Mouse (Mus musculus): ENCODE data around the gene Emc8. TPM values are rescaled to one million over a fixed set of nuclear protein-coding genes. Genes with fewer than 3 reads are reported as not detected.

Gene Emc8
- 17.9 and 21.1 TPM in 2 replicates for total RNA-seq (2017)

- ATAC-seq (ENCODE audit: extremely low read depth, insufficient number of reproducible peaks, low FRiP score, poor library complexity, severe bottlenecking): no peak
Observed at GRCm38 (mm10) chr8:120668374-120668905, at the start of gene Emc8. Gene Emc8 (minus strand): TSS chr8:120668573.

DNA sequence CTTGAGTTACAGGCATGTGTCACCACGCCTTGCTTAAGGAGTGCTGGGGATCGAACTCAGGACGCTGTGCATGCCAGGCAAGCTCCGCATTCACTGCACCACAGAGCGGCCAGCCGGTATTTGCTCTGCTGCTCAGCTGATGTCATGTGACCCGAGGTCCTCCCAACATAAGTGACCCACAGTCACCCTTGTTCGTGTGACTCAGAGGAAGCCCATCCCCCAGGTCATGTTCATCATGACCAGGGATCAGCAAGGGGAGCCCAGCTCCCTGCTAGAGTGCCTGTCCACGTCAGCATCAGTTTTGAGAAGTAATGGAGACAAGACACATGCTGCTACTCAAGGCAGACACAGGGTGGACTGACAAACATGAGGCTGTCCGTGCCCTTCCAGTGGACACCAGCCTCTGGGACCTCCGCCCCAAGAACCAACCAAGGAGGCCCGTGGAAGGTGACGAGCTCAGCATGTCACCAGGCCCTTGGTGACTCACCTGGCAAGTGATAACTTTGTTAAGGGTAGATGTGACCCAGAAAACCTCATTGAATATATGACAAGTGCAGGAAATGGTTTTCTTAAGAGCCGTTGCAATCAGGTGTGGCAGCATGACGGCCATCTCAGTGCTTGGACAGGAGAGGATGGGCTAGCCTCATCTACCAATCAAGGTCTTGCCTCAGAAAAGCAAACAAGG, 47.8 kb upstream of the Emc8 start:
- ATAC-seq (ENCODE audit: extremely low read depth, insufficient number of reproducible peaks, low FRiP score, poor library complexity, severe bottlenecking): no peak

GRCm38 (mm10) chr8:120715200-120715599, 46.8 kb upstream of the Emc8 start:
- ATAC-seq (ENCODE audit: extremely low read depth, insufficient number of reproducible peaks, low FRiP score, poor library complexity, severe bottlenecking): 0 out of 2 replicates have a peak, but pooled peaks have one; percentile 23

GRCm38 (mm10) chr8:120709176-120709575, 40.8 kb upstream of the Emc8 start:
- ATAC-seq (ENCODE audit: extremely low read depth, insufficient number of reproducible peaks, low FRiP score, poor library complexity, severe bottlenecking): no peak

DNA sequence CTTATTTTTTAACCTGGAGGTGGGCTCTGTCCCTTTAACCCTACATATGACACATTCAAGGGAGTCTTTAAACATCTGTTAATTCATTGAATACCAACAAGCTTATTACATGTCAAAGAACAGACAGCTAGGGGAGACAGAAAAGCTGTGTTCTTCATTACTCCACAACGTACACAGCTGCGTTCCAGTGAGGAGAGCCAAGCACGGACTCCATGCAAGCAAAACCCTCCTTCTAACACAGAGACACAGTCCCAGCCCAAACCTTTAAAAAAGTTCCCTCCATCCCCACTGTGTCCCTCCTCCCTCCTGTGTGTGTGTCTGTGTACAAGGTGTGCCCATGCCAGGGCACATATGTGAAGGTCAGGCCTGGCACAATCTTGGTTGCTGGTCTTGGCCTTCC, 37.8 kb upstream of the Emc8 start:
- ATAC-seq (ENCODE audit: extremely low read depth, insufficient number of reproducible peaks, low FRiP score, poor library complexity, severe bottlenecking): no peak

- ATAC-seq (ENCODE audit: extremely low read depth, insufficient number of reproducible peaks, low FRiP score, poor library complexity, severe bottlenecking): no peak
Observed at GRCm38 (mm10) chr8:120705163-120705562, 36.8 kb upstream of the Emc8 start.

DNA sequence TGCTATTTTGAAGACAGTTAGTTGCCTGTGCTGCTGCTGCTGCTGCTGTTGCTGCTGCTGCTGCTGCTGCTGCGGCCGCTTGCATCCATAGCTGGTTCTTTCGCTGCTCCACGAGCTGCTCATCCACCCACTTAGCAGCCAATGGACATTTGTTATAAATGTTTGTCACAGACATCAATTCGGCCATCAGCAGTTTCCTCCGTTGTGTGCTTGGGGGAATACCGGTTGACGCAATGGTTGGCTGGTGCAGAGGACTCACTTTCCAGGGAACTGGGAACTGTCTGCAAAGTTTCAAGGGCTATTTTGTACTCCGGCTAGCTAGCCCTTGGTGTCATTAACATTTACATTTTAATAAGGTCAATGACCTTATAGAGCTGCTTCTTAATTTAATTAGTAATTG, 35.8 kb upstream of the Emc8 start:
- no peak for ATAC-seq (ENCODE audit: extremely low read depth, insufficient number of reproducible peaks, low FRiP score, poor library complexity, severe bottlenecking)

DNA sequence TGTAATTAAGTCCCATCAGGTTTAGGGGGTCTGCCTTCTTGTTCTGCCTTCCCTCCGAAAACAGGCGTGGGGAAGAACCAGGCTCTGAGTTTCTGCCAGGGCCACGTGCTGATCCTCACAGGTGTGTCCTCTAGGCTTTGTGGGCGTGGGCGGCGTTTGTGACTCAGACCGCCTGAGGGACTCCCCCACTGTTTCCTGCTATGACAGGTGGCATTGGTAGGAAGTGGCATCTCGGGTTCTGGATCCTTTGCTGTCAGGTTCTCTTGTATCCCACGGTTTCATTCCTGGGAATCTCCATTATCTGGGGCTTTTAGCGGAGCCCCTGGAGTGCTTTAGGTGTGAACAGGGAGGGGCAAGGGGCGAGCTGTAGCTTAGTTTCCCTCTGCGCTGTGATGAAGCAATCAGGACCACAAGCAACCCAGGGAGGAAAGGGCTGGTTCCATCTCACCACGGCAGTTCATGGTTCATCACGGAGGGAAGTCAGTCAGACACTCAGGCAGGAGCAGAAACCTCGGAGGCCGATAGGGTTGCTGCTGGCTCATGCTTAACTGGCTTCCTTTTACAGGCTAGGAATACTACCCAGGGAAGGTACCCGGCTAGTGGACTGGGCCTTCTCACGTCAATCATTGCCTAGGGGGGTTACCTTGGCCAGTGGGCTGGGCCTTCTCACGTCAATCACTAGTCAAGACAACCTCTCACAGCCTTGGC, 33.5 kb upstream of the Emc8 start:
- peak; percentile 79 for ATAC-seq (ENCODE audit: extremely low read depth, insufficient number of reproducible peaks, low FRiP score, poor library complexity, severe bottlenecking)

GRCm38 (mm10) chr8:120700053-120700452, 31.7 kb upstream of the Emc8 start:
- ATAC-seq (ENCODE audit: extremely low read depth, insufficient number of reproducible peaks, low FRiP score, poor library complexity, severe bottlenecking): no peak

GRCm38 (mm10) chr8:120699565-120699964, 31.2 kb upstream of the Emc8 start:
- no peak for ATAC-seq (ENCODE audit: extremely low read depth, insufficient number of reproducible peaks, low FRiP score, poor library complexity, severe bottlenecking)

DNA sequence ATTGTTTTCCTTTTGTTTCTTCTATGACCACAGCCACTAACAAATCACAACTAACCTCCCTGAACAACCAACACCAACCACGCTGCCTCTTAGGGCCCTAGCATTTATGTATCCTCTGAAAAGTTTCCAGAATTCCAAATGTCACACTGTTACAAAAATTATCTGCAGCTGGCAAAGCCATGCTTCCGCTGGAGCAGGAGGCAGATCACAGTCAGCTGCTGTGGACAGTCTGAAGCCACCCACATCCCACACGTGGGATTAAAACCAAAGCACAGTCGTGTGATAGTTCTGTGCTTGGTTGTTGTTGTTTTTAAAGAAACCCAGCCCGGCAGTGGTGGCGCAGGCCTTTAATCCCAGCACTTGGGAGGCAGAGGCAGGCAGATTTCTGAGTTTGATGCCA, 30.7 kb upstream of the Emc8 start:
- ATAC-seq (ENCODE audit: extremely low read depth, insufficient number of reproducible peaks, low FRiP score, poor library complexity, severe bottlenecking): no peak

GRCm38 (mm10) chr8:120698426-120698825, 30.1 kb upstream of the Emc8 start:
- ATAC-seq (ENCODE audit: extremely low read depth, insufficient number of reproducible peaks, low FRiP score, poor library complexity, severe bottlenecking): no peak

DNA sequence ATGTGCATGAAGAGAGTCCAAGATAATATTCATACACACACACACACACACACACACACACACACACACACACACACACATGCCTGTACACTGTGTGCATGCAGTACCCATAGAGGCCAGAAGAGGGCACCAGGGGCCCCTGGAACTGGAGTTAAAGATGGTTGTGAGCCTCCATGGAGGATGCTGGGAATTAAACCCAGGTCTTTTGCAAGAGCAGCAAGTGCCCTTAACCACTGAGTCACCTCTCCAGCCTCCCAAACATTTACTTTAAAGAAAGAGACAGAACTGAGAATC, 29.6 kb upstream of the Emc8 start:
- no peak for ATAC-seq (ENCODE audit: extremely low read depth, insufficient number of reproducible peaks, low FRiP score, poor library complexity, severe bottlenecking)

DNA sequence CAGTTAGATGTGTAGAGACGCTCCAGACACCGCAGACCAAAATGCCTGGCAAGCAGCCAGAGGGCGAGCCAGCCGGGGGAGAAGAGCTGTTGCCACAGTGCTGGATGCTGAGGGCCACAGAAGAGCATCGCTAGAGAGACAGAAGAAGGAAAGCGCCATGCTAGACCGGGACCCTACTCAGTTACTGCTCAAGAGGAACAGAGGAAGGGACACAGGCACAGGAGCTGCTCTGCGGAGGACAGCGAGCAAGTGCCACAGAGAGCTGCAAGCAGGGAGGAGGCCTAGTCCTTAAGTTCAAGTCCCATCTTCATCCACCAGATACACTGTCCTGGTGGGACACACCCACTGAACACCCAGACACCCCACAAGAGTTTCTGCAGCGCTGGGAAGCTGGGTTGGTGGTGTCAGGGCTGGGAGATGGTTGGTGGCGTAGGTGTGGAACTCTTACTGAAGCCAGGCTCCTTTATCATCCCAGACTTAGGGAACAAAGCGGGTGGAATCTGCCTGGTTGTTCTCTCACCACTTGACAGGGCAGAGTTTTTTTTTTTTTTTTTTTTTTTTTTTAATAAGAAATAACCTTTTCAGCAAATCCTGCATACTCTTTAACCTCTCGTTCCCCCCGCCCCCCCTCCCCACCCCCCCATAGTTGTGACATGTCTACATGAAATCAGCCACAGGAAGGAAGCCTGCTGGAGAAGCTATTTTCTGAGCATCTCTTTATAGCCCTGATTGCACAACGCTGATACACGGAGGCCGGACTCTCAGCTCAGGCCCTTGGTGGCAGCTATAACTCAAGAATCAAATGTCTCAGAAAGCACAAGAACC, 29.0 kb upstream of the Emc8 start:
- ATAC-seq (ENCODE audit: extremely low read depth, insufficient number of reproducible peaks, low FRiP score, poor library complexity, severe bottlenecking): no peak

DNA sequence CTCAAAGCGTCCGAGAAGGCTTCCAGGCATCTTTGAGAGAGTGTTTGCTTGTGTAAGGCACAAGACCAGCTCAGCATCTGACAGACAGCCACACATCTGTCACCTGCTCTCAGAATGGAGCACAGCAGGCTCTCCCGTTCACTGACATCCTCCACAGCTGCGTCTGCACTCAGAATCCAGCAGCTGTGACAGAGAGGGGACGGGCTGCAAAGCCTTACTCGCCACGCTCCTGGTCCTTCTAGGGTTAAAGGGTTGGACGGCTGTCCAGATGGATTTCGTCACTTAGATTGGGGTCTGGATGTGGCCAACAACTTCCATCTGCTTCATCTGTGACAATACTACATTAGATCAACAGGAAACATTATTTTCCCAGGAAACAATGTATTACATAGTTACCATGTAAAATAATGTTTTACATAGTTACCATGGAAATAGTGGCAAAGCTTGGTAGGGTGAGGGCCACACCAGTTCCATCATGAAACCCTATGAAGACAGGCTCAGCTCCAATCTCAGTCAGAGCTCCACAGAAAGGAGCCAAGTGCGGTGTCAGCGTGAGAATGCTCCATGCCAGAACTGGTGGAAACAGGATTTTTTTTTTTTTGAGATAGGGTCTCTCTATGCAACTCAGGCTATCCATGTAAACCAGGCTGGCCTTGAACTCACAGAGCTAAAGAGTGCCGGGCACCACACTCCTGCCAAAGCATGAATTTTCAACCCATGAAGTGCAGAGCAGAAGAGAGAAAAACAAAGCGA, 28.2 kb upstream of the Emc8 start:
- no peak for ATAC-seq (ENCODE audit: extremely low read depth, insufficient number of reproducible peaks, low FRiP score, poor library complexity, severe bottlenecking)

- ATAC-seq (ENCODE audit: extremely low read depth, insufficient number of reproducible peaks, low FRiP score, poor library complexity, severe bottlenecking): no peak
Observed at GRCm38 (mm10) chr8:120693861-120694493, 25.6 kb upstream of the Emc8 start.

DNA sequence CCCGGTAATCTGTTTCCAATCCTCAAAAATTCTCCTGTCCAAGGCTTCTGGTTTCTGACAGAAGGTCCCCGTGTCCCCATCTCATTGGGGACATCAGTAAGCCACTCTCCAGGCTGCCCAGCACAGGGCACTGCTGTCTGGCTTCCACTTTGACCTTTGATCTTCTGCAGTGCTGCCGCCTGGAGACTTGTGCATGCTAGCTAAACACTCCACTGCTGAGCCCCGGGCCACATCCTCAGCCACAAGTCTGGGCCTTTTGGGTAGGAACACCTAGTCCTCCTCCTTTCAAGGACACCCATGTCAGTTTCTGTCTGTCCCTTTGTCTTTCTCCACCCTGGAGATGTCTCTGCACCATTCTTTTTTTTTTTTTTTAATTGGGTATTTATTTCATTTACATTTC, 24.6 kb upstream of the Emc8 start:
- no peak for ATAC-seq (ENCODE audit: extremely low read depth, insufficient number of reproducible peaks, low FRiP score, poor library complexity, severe bottlenecking)

DNA sequence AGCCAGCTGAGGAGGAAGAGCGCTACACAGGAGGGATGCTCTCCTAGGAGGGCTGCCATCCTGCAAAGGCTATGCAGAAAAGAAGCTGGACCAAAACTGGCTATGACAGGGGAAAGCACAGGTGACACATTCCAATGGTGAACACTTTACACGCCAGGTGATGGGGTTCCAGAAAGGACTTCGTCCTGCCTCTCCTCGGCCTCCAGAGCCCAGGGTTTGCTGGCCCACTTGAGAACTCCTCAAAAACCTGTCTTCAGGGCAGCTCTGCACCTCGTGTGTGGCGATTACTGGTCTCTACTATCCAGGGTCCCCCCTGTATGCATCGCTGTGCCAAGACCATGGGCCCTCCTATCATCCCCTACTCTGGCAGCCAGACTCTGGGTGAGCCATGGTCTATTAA, 20.1 kb upstream of the Emc8 start:
- ATAC-seq (ENCODE audit: extremely low read depth, insufficient number of reproducible peaks, low FRiP score, poor library complexity, severe bottlenecking): no peak

DNA sequence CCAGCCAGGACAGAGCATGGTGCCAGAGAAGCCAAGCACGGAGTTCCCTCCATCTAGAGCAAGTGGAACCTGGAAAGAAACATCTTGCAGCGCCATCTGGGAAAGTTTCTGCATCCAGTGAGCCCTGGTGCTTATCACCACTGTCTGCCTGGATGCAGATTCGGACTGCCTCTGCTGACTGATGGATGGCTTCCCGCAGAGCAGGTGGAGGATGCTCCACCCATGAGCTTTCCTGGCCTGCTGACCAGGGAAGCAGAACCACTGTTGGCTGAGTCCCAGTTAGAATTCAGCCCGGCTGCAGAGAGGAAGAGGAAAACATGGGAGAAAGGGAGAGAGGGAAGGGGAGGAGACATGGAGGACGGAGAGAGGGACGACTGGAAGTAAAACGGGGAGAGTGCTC, 19.4 kb upstream of the Emc8 start:
- ATAC-seq (ENCODE audit: extremely low read depth, insufficient number of reproducible peaks, low FRiP score, poor library complexity, severe bottlenecking): no peak
